Mouse (Mus musculus): ENCODE results near the gene Prkab1. TPM values are rescaled to one million over a fixed set of nuclear protein-coding genes. Genes with fewer than 3 reads are reported as not detected.

The Prkab1 gene
- polyA plus RNA-seq, 1 experiment from 2014 or later = 61.0 TPM

Other genes with a start within 250 kb of the Prkab1 start
- 44.9 and 48.9 TPM in 2 replicates for gene Cit, start 179.2 kb downstream of the Prkab1 start, polyA plus RNA-seq (2014; fragmentation: Nextera tagmentation; extraction: Ambion mirVana)
- gene Tmem233, start 58.7 kb upstream of the Prkab1 start, polyA plus RNA-seq (2014; fragmentation: Nextera tagmentation; extraction: Ambion mirVana) = not detected in 2 replicates

All from forebrain, embryonic 11.5 days (tissue).